Mouse (Mus musculus) megakaryocyte, embryonic 14.5 days (primary cell): ENCODE data around the gene Cat. TPM values are rescaled to one million over a fixed set of nuclear protein-coding genes. Genes with fewer than 3 reads are reported as not detected.
A peak's percentile ranks its signal among the peaks of the same experiment; 100 is the strongest.

Source experiments
- H3K27me3 ChIP-seq: replicated peaks from 2 replicates; pipeline ENCODE3; 2012; ENCODE audit warnings: inconsistent platforms
- H3K36me3 ChIP-seq: replicated peaks from 2 replicates; pipeline ENCODE3; 2012; ENCODE audit warnings: low read length, inconsistent platforms, mixed read lengths
- H3K4me1 ChIP-seq: 2 replicates; pipeline ENCODE4 v1.6.1; 2012; ENCODE audit warnings: inconsistent platforms
- H3K4me3 ChIP-seq: replicated peaks from 2 replicates; pipeline ENCODE3; 2012; ENCODE audit warnings: moderate library complexity, mild to moderate bottlenecking, inconsistent platforms
- H3K9me3 ChIP-seq: 2 replicates; pipeline ENCODE4 v1.6.1; 2012; ENCODE audit warnings: inconsistent platforms
- FLI1 ChIP-seq: IDR thresholded peaks from 2 replicates; pipeline ENCODE4 v1.6.1; 2012; ENCODE audit warnings: low read length, inconsistent platforms, mixed read lengths
- GATA1 ChIP-seq: IDR thresholded peaks from 3 replicates; pipeline ENCODE4 v1.6.1; 2012; ENCODE audit warnings: mixed read lengths, low read length, inconsistent platforms, borderline replicate concordance
- polyA plus RNA-seq: library from polyadenylated mRNA; stranded (reverse); fragments of >175 nt; gene quantifications from 2 replicates; pipeline ENCODE4 v1.2.3, GENCODE M21; 2012; ENCODE audit warnings: low replicate concordance; ENCODE audit not compliant: insufficient read depth

The Cat gene
- polyA plus RNA-seq = 42.4 and 46.3 TPM in 2 replicates

- no peaks in the 10 kb centered on the region for H3K9me3 ChIP-seq
- H3K4me1 ChIP-seq = peaks cover 48% of the 10 kb centered on the region
- H3K27me3 ChIP-seq = no peaks in the 10 kb centered on the region
- TF ChIP-seq FLI1 (no peak), GATA1 (no peak)
- peak within 1 kb of the TSS; percentile 99 for H3K4me3 ChIP-seq
- H3K36me3 ChIP-seq = peaks cover 22% of the 10 kb centered on the region
These were observed at the start of gene Cat for GRCm38 (mm10) chr2:103484617-103485401. TSS of gene Cat (minus strand) at chr2:103485160.

- Histone ChIP-seq H3K27me3 (peaks cover 12% of the 10 kb centered on the region), H3K9me3 (no peaks in the 10 kb centered on the region), H3K4me1 (no peaks in the 10 kb centered on the region), H3K4me3 (no peak overlapping the region), H3K36me3 (no peaks in the 10 kb centered on the region)
- TF ChIP-seq FLI1 (no peak), GATA1 (no peak)
These were observed 40.6 kb upstream of the Cat start for GRCm38 (mm10) chr2:103525596-103525995.

GRCm38 (mm10) chr2:103516472-103516871 is 31.5 kb upstream of the Cat start:
- Histone ChIP-seq H3K36me3 (no peaks in the 10 kb centered on the region), H3K9me3 (0 out of 2 replicates have a peak, but pooled peaks cover 2% of the 10 kb centered on the region), H3K4me1 (no peaks in the 10 kb centered on the region), H3K27me3 (peaks cover 8% of the 10 kb centered on the region), H3K4me3 (no peak overlapping the region)
- TF ChIP-seq FLI1 (no peak), GATA1 (no peak)

GRCm38 (mm10) chr2:103515513-103516180 is 30.7 kb upstream of the Cat start:
- Histone ChIP-seq H3K4me1 (no peaks in the 10 kb centered on the region), H3K4me3 (no peak overlapping the region), H3K27me3 (peaks cover 6% of the 10 kb centered on the region), H3K36me3 (no peaks in the 10 kb centered on the region), H3K9me3 (0 out of 2 replicates have a peak, but pooled peaks cover 2% of the 10 kb centered on the region)
- TF ChIP-seq FLI1 = no peak
- TF ChIP-seq GATA1 = no peak

- Histone ChIP-seq H3K36me3 (no peaks in the 10 kb centered on the region), H3K4me3 (no peak overlapping the region), H3K9me3 (no peaks in the 10 kb centered on the region; the same call in 1 of the 2 replicates), H3K27me3 (peaks cover 5% of the 10 kb centered on the region), H3K4me1 (no peaks in the 10 kb centered on the region)
- no peak for TF ChIP-seq GATA1
- no peak for TF ChIP-seq FLI1
These were observed 27.3 kb upstream of the Cat start for GRCm38 (mm10) chr2:103512066-103512795.

GRCm38 (mm10) chr2:103511631-103512030 is 26.7 kb upstream of the Cat start:
- H3K9me3 ChIP-seq = no peaks in the 10 kb centered on the region; the same call in 1 of the 2 replicates
- H3K27me3 ChIP-seq = peaks cover 4% of the 10 kb centered on the region
- H3K4me1 ChIP-seq = no peaks in the 10 kb centered on the region; the same call in 1 of the 2 replicates
- no peak overlapping the region for H3K4me3 ChIP-seq
- no peaks in the 10 kb centered on the region for H3K36me3 ChIP-seq
- TF ChIP-seq FLI1 (no peak), GATA1 (no peak)

DNA sequence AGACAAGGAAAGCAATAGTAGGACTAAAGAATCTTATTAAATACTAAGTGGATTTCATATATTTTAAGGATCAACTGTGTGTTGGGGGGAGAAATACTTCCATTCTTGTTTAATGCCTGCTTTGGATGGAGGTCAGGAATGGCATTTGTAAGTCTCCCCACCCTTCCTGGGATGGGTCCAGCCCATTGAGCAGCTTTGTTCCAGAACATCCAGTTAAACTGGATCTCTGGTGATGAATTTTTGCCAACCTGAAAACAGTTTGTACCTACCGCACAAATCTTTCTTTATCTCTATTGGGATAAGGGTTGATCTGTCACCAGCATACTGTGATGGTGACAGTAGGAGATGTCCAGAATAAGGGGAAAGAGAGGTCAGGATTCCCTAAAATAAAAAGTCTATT is 26.1 kb upstream of the Cat start:
- Histone ChIP-seq H3K4me1 (peaks cover 6% of the 10 kb centered on the region), H3K9me3 (no peaks in the 10 kb centered on the region; the same call in 1 of the 2 replicates), H3K27me3 (peaks cover 4% of the 10 kb centered on the region), H3K4me3 (no peak overlapping the region), H3K36me3 (no peaks in the 10 kb centered on the region)
- TF ChIP-seq FLI1 (no peak), GATA1 (no peak)

- no peak for TF ChIP-seq FLI1
- Histone ChIP-seq H3K36me3 (no peaks in the 10 kb centered on the region), H3K4me3 (no peak overlapping the region), H3K4me1 (peaks cover 19% of the 10 kb centered on the region), H3K27me3 (no peaks in the 10 kb centered on the region), H3K9me3 (no peaks in the 10 kb centered on the region; the same call in 1 of the 2 replicates)
These were observed 22.7 kb upstream of the Cat start for GRCm38 (mm10) chr2:103507651-103508050.

DNA sequence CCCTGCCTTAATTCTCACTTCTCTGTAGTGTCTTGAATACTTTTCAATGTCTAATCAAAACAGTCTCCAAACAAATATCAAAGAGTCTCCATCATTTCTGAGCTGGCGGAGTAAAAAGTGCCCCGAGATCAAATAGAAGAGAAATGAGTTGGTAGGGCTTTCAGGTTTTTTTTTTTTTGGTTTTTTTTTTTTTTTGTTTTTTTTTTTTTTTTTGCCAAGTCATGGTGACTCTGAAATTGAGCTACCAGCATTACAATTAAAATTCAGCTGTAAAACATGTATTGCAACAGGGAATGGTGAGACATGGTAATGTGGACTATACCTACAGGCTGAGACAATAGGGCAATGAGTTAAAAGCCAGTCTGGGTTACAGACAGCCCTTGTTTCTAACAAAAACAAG is 21.0 kb upstream of the Cat start:
- Histone ChIP-seq H3K9me3 (no peaks in the 10 kb centered on the region; the same call in 1 of the 2 replicates), H3K36me3 (no peaks in the 10 kb centered on the region), H3K4me3 (no peak overlapping the region), H3K4me1 (peaks cover 19% of the 10 kb centered on the region), H3K27me3 (no peaks in the 10 kb centered on the region)
- TF ChIP-seq GATA1 (no peak), FLI1 (no peak)
